Mouse (Mus musculus) neural tube, embryonic 15.5 days (tissue): ENCODE results near the gene Dnmt1. TPM values are rescaled to one million over a fixed set of nuclear protein-coding genes. Genes with fewer than 3 reads are reported as not detected.
A peak's percentile ranks its signal among the peaks of the same experiment; 100 is the strongest.

ENCODE experiments used
- ATAC-seq: fragments of 200-750 bp; cut with Nextera tagmentation; 2 replicates; pipeline ENCODE4 v1.8.0; 2017; ENCODE audit warnings: mild to moderate bottlenecking, moderate TSS enrichment, moderate library complexity; ENCODE audit not compliant: low FRiP score
- H3K27ac ChIP-seq: fragments of 300-500 bp; sonication (generic); replicated peaks from 2 replicates; pipeline ENCODE4 v1.5.1; 2015; ENCODE audit warnings: mild to moderate bottlenecking, inconsistent platforms
- H3K27me3 ChIP-seq: fragments of 300-500 bp; sonication (generic); replicated peaks from 2 replicates; pipeline ENCODE4 v1.6.1; 2015; ENCODE audit warnings: inconsistent platforms
- H3K36me3 ChIP-seq: fragments of 300-500 bp; sonication (generic); 2 replicates; pipeline ENCODE4 v1.6.1; 2015; ENCODE audit warnings: inconsistent platforms
- H3K4me1 ChIP-seq: fragments of 300-500 bp; sonication (generic); 2 replicates; pipeline ENCODE4 v1.6.1; 2015; ENCODE audit warnings: inconsistent platforms
- H3K4me2 ChIP-seq: fragments of 300-500 bp; sonication (generic); 2 replicates; pipeline ENCODE4 v1.6.1; 2015; ENCODE audit warnings: inconsistent platforms, mild to moderate bottlenecking, moderate library complexity
- H3K4me3 ChIP-seq: fragments of 300-500 bp; sonication (generic); replicated peaks from 2 replicates; pipeline ENCODE4 v1.5.1; 2015; ENCODE audit warnings: mild to moderate bottlenecking, inconsistent platforms
- H3K9ac ChIP-seq: fragments of 300-500 bp; sonication (generic); replicated peaks from 2 replicates; pipeline ENCODE4 v1.6.1; 2015; ENCODE audit warnings: mild to moderate bottlenecking, inconsistent platforms
- H3K9me3 ChIP-seq: fragments of 300-500 bp; sonication (generic); replicated peaks from 2 replicates; pipeline ENCODE4 v1.6.1; 2016; ENCODE audit warnings: inconsistent platforms
- WGBS: fragments of 180-500 bp; shearing (Covaris S2); methylation state at CpG from one replicate; pipeline ENCODE4 v1.1.7; 2015; ENCODE audit warnings: mixed read lengths; 5-methylcytosine and 5-hydroxymethylcytosine counted together
- polyA plus RNA-seq: library from polyadenylated mRNA; unstranded; fragments of >200 nt; fragmentation: Nextera tagmentation; extraction: Ambion mirVana; gene quantifications from 2 replicates; pipeline ENCODE4 v1.2.1, GENCODE M21; 2015

Gene Dnmt1
- polyA plus RNA-seq, 1 experiment from 2014 or later, result 51.6 TPM

DNA sequence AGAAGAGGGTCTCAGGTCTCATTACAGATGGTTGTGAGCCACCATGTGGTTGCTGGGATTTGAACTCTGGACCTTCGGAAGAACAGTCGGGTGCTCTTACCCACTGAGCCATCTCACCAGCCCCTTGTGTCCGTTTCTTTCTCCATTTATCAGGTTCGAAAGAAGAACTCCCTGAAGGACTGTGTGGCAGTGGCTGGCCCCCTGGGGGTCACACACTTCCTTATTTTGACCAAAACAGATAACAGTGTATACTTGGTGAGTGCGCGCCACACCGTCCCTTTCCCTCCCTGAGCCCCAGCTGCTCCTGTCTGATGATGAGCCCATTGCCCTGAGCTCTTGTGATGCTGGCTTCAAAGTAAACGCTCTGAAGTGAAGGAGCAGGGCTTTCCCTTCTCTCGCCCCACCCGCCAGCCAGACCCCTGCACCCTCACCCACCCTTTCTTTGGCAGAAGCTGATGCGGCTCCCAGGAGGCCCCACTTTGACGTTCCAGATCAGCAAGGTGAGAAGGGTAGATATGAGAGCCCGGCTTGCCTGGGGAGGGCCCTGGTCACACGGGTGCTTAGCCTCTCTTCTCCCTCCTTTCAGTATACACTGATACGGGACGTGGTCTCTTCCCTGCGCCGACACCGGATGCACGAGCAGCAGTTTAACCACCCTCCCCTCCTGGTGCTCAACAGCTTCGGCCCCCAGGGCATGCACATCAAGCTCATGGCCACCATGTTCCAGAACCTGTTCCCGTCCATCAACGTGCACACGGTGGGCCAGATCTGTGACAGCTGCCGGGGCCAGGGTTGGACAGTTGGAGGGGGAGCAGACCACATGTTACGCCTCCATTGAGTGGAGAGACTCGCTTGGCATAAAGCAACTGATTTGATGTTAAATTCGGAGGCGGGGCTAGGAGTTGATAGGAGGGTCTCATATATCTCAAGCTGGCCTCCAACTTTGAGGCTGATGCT is 70.2 kb downstream of the Dnmt1 start:
- 89% methylated on average over 29 of the region's 29 CpGs for WGBS
- H3K4me1 ChIP-seq, result peaks cover 20% of the 10 kb centered on the region
- no peak for ATAC-seq
- H3K27me3 ChIP-seq, result no peaks in the 10 kb centered on the region
- H3K9me3 ChIP-seq, result no peaks in the 10 kb centered on the region
- H3K4me2 ChIP-seq, result peak overlapping the region; percentile 84
- peaks cover 53% of the 10 kb centered on the region for H3K36me3 ChIP-seq
- no peak overlapping the region for H3K27ac ChIP-seq
- 0 out of 2 replicates have a peak overlapping the region, but pooled peaks have one; percentile 13 for H3K4me3 ChIP-seq
- no peak overlapping the region for H3K9ac ChIP-seq

DNA sequence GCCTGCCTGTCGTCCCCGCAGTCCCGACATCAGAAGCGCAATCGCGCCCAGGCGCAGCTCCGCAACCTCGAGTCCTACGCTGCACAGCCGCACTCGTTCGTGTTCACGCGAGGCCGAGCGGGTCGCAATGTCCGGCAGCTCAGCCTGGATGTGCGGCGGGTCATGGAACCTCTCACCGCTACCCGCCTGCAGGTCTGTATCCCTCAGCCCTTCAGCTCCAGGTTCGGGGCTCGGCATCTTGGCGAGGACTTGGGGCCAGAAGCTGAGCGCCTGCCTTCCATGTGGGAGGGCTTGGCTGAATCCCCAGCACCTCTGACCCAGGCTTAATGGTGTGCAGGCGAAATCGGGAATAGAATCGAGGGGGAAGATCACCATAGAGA is 71.3 kb downstream of the Dnmt1 start:
- ATAC-seq, result peak; percentile 59; the same call in 1 of the 2 replicates
- Histone ChIP-seq H3K27ac (peak overlapping the region; percentile 94), H3K4me1 (peaks cover 20% of the 10 kb centered on the region), H3K27me3 (no peaks in the 10 kb centered on the region), H3K9me3 (no peaks in the 10 kb centered on the region), H3K36me3 (peaks cover 42% of the 10 kb centered on the region), H3K9ac (peak overlapping the region; percentile 75), H3K4me3 (peak overlapping the region; percentile 94), H3K4me2 (peak overlapping the region; percentile 84)
- WGBS, result 0% methylated on average over 30 of the region's 30 CpGs

DNA sequence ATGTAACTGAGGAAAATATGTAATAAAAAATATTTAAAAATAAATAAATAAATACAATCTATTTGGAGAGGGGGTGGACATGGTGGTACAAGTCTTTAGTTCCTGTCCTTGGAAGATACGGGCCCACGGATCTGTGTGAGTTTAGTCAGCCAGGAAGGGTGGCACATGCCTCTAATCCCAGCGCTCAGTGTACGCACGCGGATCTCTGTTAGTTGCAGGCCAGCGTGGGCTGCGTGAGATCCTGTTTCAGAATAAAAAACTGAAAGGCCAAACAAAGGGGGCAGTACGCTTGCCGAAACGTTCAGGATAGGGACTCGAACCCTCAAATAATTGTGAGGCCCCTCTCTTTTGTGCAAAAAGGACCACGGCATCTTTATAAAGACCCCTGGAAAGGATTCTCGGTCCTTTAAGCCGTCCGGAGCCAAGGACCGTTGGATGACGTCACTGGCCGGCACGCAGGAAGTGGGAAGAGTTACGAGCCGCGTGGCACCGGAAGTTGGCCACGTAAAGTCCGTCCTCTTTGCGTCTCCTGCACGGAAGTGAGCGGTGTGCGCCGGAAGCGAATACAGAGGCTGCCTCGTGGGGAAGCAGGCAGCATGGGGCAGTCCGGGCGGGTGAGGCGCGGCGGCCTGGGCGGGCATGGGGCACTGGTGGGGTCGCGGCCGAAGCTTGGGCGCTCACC is 71.8 kb downstream of the Dnmt1 start, which contains the start of gene Ppan:
Gene Ppan (plus strand): TSS at position 472 of the 682 bp plus-strand sequence.
- Histone ChIP-seq H3K4me2 (peak within 1 kb of the TSS; percentile 84), H3K4me3 (peak within 1 kb of the TSS; percentile 94), H3K36me3 (peaks cover 36% of the 10 kb centered on the region), H3K9me3 (no peaks in the 10 kb centered on the region), H3K4me1 (peaks cover 20% of the 10 kb centered on the region), H3K27me3 (no peaks in the 10 kb centered on the region), H3K27ac (peak within 1 kb of the TSS; percentile 94), H3K9ac (peak within 1 kb of the TSS; percentile 75)
- under 1% methylated on average over 43 of the region's 43 CpGs for WGBS
- peak; percentile 96 for ATAC-seq

DNA sequence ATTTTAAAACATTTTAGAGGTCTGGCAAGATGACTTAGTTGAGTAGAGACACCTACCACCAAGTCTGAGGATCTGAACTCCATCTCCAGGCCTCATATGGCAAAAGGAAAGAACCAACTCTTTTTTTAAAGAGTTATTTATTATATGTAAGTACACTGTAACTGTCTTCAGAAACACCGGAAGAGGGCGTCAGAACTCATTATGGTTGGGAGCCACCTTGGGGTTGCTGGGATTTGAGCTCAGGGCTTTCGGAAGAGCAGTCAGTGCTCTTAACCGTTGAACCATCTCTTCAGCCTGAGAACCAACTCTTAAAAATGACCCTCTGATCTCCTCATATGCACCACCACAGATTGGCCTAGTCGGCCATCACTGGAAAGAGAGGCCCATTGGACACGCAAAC is 72.5 kb downstream of the Dnmt1 start:
- Histone ChIP-seq H3K27me3 (no peaks in the 10 kb centered on the region), H3K27ac (peak overlapping the region; percentile 94; the same call in 1 of the 2 replicates), H3K4me3 (peak overlapping the region; percentile 94; the same call in 1 of the 2 replicates), H3K9me3 (no peaks in the 10 kb centered on the region), H3K9ac (no peak overlapping the region), H3K36me3 (peaks cover 30% of the 10 kb centered on the region), H3K4me1 (peaks cover 20% of the 10 kb centered on the region), H3K4me2 (peak overlapping the region; percentile 84)
- WGBS, result 89% methylated on average over 6 of the region's 6 CpGs
- no peak for ATAC-seq

DNA sequence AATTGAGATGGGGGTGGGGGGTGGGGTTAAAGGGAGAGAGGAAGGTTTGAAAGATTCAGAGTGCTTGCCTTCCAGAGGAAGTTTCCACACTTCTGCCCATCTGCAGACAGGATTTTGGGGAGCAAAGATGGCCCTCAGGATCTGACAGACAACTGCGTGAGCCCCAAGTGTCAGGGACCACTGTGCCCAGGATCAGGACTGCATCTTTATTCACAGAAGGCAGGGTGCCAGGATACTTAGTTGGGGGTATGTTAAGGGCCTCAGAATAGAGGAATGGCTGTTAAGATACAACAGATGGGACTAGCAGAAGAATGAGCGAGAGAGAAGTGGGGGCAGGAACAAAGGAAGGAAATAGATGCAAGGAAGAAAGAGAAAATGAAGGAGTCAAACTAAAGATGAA is 73.1 kb downstream of the Dnmt1 start:
- H3K4me2 ChIP-seq, result no peak overlapping the region
- 98% methylated on average over 2 of the region's 2 CpGs for WGBS
- H3K9ac ChIP-seq, result no peak overlapping the region
- no peak overlapping the region for H3K4me3 ChIP-seq
- H3K9me3 ChIP-seq, result no peaks in the 10 kb centered on the region
- H3K27me3 ChIP-seq, result no peaks in the 10 kb centered on the region
- H3K36me3 ChIP-seq, result peaks cover 24% of the 10 kb centered on the region
- ATAC-seq, result no peak
- H3K4me1 ChIP-seq, result peaks cover 20% of the 10 kb centered on the region
- no peak overlapping the region for H3K27ac ChIP-seq

DNA sequence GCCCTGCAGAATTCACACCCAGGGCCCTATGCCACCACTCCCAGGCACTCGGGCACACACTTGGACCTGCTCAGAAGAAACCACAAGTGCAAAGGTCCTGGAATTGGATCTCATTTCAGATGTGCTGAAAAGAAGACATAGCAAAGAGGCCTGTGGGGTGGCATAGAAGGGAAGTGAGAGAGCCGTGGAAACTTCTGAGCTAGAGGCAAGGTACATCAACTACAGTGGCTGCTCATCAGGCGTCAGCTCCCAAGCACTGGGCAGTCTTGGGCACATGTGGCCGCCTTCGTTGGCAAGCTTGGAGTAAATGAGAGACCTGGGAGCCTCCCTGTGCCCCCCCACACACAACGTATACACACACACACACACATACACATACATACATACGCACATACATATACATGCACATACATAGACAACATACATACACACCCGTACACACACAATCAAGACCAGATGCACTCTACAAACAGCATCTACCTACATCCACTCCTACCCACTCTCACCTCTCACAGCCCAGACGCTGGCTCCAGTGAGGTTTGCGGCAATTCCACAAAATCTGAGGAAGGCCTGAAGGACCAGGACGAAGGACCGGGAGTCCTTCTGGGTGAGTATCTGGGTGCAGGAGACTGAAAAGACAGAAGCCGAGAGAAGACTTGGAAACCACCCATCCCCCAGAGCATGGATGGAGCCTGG is 80.4 kb downstream of the Dnmt1 start, which contains the start of gene Angptl6:
Gene Angptl6 (minus strand): TSS at position 631 of the 696 bp plus-strand sequence.
- Histone ChIP-seq H3K9ac (peak within 1 kb of the TSS; percentile 52), H3K27ac (peak within 1 kb of the TSS; percentile 96), H3K9me3 (no peaks in the 10 kb centered on the region), H3K27me3 (no peaks in the 10 kb centered on the region), H3K36me3 (no peaks in the 10 kb centered on the region), H3K4me1 (peaks cover 18% of the 10 kb centered on the region), H3K4me3 (peak within 1 kb of the TSS; percentile 45), H3K4me2 (peak within 1 kb of the TSS; percentile 67)
- no peak for ATAC-seq
- 92% methylated on average over 13 of the region's 13 CpGs for WGBS

DNA sequence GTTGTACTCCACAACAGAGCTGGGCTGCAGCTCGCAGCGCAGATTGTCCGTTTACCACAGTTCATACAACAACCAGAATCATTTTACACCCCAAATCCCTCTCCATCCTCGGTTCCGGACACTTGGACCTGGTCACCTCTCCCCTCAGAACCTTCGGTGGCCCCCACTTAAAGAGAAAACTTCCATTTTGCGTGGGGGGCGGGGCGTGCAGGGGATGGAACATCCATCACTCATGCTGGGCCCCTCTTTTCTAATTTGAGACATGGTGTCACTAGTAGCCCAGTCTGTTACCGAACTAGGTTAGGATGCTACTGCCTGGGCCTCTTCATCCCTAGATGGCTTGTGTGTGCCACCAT is 81.0 kb downstream of the Dnmt1 start:
- H3K4me1 ChIP-seq, result peaks cover 18% of the 10 kb centered on the region
- H3K9ac ChIP-seq, result peak overlapping the region; percentile 52
- H3K27ac ChIP-seq, result peak overlapping the region; percentile 96
- peak overlapping the region; percentile 45 for H3K4me3 ChIP-seq
- no peaks in the 10 kb centered on the region for H3K36me3 ChIP-seq
- no peaks in the 10 kb centered on the region for H3K27me3 ChIP-seq
- 15% methylated on average over 10 of the region's 10 CpGs for WGBS
- peak overlapping the region; percentile 67 for H3K4me2 ChIP-seq
- peak; percentile 16 for ATAC-seq
- H3K9me3 ChIP-seq, result no peaks in the 10 kb centered on the region

DNA sequence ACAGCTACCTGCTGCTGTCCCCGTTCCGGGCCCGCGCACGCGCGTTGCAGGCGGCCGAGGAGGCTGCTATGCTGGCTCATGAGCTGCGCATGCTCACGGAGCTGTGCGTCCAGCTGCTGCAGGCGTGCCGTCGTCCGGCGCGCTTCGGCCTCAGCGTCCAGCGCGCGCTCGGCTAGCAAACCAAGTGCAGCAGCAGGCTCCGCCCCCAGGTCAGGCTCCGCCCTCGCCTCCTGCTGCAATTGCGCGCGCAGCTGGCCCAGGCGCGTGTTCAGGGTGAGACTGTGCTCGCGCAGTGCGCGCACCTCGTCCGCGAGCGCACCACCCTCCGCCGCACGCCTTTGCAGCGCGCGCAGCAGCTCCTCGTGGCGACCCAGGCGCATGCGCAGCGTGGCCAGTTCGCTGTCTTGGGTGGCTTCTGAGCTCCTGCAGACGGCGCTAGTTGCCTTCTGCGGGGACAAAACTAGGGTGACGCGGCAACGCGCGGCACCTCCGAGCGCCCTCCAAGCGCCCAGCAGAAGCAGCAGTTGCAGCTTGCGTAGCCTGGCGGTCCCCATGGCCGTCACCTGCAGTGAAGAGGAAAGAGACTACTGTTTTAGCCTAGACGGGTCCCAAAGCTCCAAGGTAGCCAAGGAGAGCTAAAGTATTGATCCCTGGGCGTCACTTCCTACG is 81.5 kb downstream of the Dnmt1 start:
- peak overlapping the region; percentile 96 for H3K27ac ChIP-seq
- ATAC-seq, result peak; percentile 93
- peaks cover 18% of the 10 kb centered on the region for H3K4me1 ChIP-seq
- peak overlapping the region; percentile 52 for H3K9ac ChIP-seq
- no peaks in the 10 kb centered on the region for H3K27me3 ChIP-seq
- H3K4me2 ChIP-seq, result peak overlapping the region; percentile 67
- peak overlapping the region; percentile 45 for H3K4me3 ChIP-seq
- H3K36me3 ChIP-seq, result no peaks in the 10 kb centered on the region
- WGBS, result under 1% methylated on average over 69 of the region's 69 CpGs
- H3K9me3 ChIP-seq, result no peaks in the 10 kb centered on the region

DNA sequence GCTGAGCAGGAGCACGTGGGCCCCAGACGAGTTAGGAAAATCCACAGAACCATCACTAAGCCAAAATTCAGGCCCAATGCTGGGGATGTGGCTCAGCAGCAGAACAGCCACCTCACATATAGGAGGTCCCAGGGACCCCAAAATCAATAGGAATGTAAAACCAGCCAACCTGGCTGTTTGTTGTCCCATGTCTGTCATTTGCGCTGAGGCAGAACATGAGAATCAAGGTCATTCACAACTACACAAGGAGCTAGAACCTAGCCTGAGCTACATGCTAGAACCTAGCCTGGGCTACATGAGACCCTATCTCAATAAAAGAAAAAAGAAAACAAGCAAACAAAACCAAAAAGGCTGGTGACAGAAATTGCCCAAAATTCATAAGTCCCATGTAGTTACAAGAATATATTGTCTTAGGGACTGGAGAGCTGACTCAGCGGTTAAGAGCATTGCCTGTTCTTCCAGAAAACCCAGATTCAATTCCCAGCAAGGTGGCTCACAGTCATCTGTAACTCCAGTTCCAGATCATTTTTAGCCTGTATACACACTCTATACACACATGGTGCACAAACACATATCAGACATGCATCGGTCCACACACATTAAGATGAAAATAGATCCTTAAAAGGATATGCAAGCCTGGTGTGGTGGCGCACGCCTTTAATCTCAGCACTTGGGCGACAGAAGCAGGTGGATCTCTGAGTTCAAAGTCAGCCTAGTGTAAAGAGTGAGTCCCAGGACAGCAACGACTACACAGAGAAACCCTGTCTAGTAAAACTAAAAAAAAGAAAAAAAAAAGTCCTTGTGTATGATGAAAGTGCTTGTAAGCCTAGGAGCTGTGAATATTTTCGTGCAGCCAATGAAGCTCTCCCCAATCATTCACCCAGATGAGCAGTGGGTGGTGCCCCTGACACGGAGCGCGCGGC is 82.3 kb downstream of the Dnmt1 start:
- 0 out of 2 replicates have a peak, but pooled peaks cover under 1% of the 10 kb centered on the region for H3K27me3 ChIP-seq
- ATAC-seq, result peak; percentile 4; the same call in 1 of the 2 replicates
- peak overlapping the region; percentile 67 for H3K4me2 ChIP-seq
- H3K4me1 ChIP-seq, result peaks cover 18% of the 10 kb centered on the region
- peak overlapping the region; percentile 96 for H3K27ac ChIP-seq
- peak overlapping the region; percentile 45 for H3K4me3 ChIP-seq
- H3K9ac ChIP-seq, result peak overlapping the region; percentile 45
- no peaks in the 10 kb centered on the region for H3K36me3 ChIP-seq
- H3K9me3 ChIP-seq, result no peaks in the 10 kb centered on the region
- WGBS, result 33% methylated on average over 14 of the region's 14 CpGs
